Mouse (Mus musculus) ES-Bruce4 (cell line): ENCODE data around the gene Mmp21.

ENCODE experiments used
- CTCF ChIP-seq: IDR thresholded peaks from one replicate; pipeline ENCODE4 v1.8.1; 2011; ENCODE audit warnings: low read depth, low read length
- POLR2A ChIP-seq: IDR thresholded peaks from one replicate; pipeline ENCODE4 v1.8.1; 2011; ENCODE audit warnings: low read length; ENCODE audit not compliant: insufficient read depth

DNA sequence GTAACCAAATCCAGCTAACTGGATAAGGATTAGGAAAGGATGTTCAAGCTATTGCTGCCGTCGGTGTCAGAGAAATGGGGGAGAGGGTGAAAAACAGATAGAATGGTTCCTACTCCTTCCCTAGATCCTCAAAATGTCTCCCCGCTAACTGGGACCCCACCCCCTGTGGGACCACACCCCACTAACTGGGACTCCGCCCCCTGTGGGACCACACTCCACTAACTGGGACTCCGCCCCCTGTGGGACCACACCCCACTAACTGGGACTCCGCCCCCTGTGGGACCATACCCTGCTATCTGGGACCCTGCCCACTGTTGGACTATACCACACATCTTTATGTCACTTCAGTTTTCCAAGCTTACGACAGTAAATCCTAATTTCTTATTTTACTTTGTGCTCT is 24.0 kb upstream of the Mmp21 start:
- TF ChIP-seq POLR2A, result no peak
- no peak for TF ChIP-seq CTCF
